ENCODE assay signal across 8 mouse cellular contexts in genomic region chr5:110809667-110810325, GRCm38 (mm10). TPM values are rescaled to one million over a fixed set of nuclear protein-coding genes. Genes with fewer than 3 reads are reported as not detected.
DNase-seq lines count a peak whose midpoint lies in the region; ATAC-seq lines count a peak whose summit lies in the region.

Gene Ulk1, minus strand, starts transcription at chr5:110810097.

- ATAC-seq in inflammation-experienced regulatory T-cells, adult 6 months = peak; percentile 88
- peak; percentile 89 for ATAC-seq in megakaryocyte-erythroid progenitor cell, adult 5-6 weeks (replicated peaks; ENCODE audit: low FRiP score, low TSS enrichment, poor library complexity, severe bottlenecking)

- intact Hi-C loops in gastrocnemius, postnatal 14 days (cut with DNase I; ENCODE audit: low total_unique reads) = no loop called here
- intact Hi-C loops in left cerebral cortex, postnatal 10 days (cut with DNase I) = no loop called here

- DNase-seq in adipocyte (ENCODE audit: low spot score) = peak; percentile 99
- peak; percentile 99 for DNase-seq in embryo, embryonic 10 days (ENCODE audit: low spot score)
- peak; percentile 100 for DNase-seq in gastrocnemius, postnatal 14 days
- DNase-seq in left cerebral cortex, postnatal 10 days (ENCODE audit: extremely low spot score in 1 of 2, low spot score in 2 of 2) = peak; percentile 98 to 100
- DNase-seq in right cerebral cortex, postnatal 25 days = peak; percentile 98
- DNase-seq in urinary bladder, postnatal 4 days (ENCODE audit: low spot score in 2 of 2) = peak; percentile 99 to 100

RNA-seq across cellular contexts. Expression of gene Ulk1, which starts in this region (rescaled TPM):
- 10 to 100 TPM; 26.0 to 37.2 TPM for total RNA-seq in gastrocnemius, postnatal 14 days (2021)
- 10 to 100 TPM in 1 of 3 experiments, 1 to 10 TPM in 2; 8.0 to 12.9 (median 9.3) TPM for polyA plus RNA-seq in inflammation-experienced regulatory T-cells, adult 6 months (2017; shearing (Covaris generic))
- 10 to 100 TPM; 68.3 to 73.5 TPM for total RNA-seq in left cerebral cortex, postnatal 10 days (2021)
- total RNA-seq in megakaryocyte-erythroid progenitor cell, adult 5-6 weeks (2014; fragmentation: Nextera tagmentation) = 32.2 and 52.2 TPM in 2 replicates
- 7.8 and 14.8 TPM in 2 replicates for total RNA-seq in megakaryocyte-erythroid progenitor cell, adult 5-6 weeks (2017)

Comparison
In these comparisons a context has a peak if more than half of its experiments do, and no peak if none do; other contexts are left out.
1. Peak in every context shown above with its lines: DNase-seq and ATAC-seq.